Mouse (Mus musculus): ENCODE measurements around the gene Lrrc15.

The Lrrc15 gene

GRCm38 (mm10) chr16:30275558-30276340 is 7.3 kb downstream of the Lrrc15 start:
- no peak for DNase-seq (ENCODE audit: low read depth)

GRCm38 (mm10) chr16:30273065-30273464 is 10.0 kb downstream of the Lrrc15 start:
- no peak for DNase-seq (ENCODE audit: low read depth)

- DNase-seq (ENCODE audit: low read depth): no peak
Observed at GRCm38 (mm10) chr16:30271941-30272595, 11.0 kb downstream of the Lrrc15 start.

GRCm38 (mm10) chr16:30271223-30271761 is 11.8 kb downstream of the Lrrc15 start:
- no peak for DNase-seq (ENCODE audit: low read depth)

- no peak for DNase-seq (ENCODE audit: low read depth)
Observed at GRCm38 (mm10) chr16:30267359-30267758, 15.7 kb downstream of the Lrrc15 start, which contains the start of gene Cpn2. TSS of gene Cpn2 (minus strand) at chr16:30267499.

GRCm38 (mm10) chr16:30266561-30266960 is 16.5 kb downstream of the Lrrc15 start:
- no peak for DNase-seq (ENCODE audit: low read depth)

- no peak for DNase-seq (ENCODE audit: low read depth)
Observed at GRCm38 (mm10) chr16:30265611-30266010, 17.4 kb downstream of the Lrrc15 start.

- DNase-seq (ENCODE audit: low read depth): no peak
Observed at GRCm38 (mm10) chr16:30263156-30263555, 19.9 kb downstream of the Lrrc15 start.

- DNase-seq (ENCODE audit: low read depth): peak; percentile 81
Observed at GRCm38 (mm10) chr16:30262664-30263063, 20.4 kb downstream of the Lrrc15 start.

GRCm38 (mm10) chr16:30262157-30262556 is 20.9 kb downstream of the Lrrc15 start:
- no peak for DNase-seq (ENCODE audit: low read depth)

- no peak for DNase-seq (ENCODE audit: low read depth)
Observed at GRCm38 (mm10) chr16:30261341-30261740, 21.7 kb downstream of the Lrrc15 start.

- no peak for DNase-seq (ENCODE audit: low read depth)
Observed at GRCm38 (mm10) chr16:30260012-30260635, 22.9 kb downstream of the Lrrc15 start.

- DNase-seq (ENCODE audit: low read depth): no peak
Observed at GRCm38 (mm10) chr16:30259444-30259843, 23.6 kb downstream of the Lrrc15 start.

GRCm38 (mm10) chr16:30258441-30258840 is 24.6 kb downstream of the Lrrc15 start:
- no peak for DNase-seq (ENCODE audit: low read depth)

- DNase-seq (ENCODE audit: low read depth): no peak
Observed at GRCm38 (mm10) chr16:30257718-30258117, 25.3 kb downstream of the Lrrc15 start.

- no peak for DNase-seq (ENCODE audit: low read depth)
Observed at GRCm38 (mm10) chr16:30255061-30255460, 28.0 kb downstream of the Lrrc15 start.

- DNase-seq (ENCODE audit: low read depth): no peak
Observed at GRCm38 (mm10) chr16:30253900-30254299, 29.2 kb downstream of the Lrrc15 start.

GRCm38 (mm10) chr16:30253374-30253773 is 29.7 kb downstream of the Lrrc15 start:
- no peak for DNase-seq (ENCODE audit: low read depth)

GRCm38 (mm10) chr16:30252003-30252418 is 31.0 kb downstream of the Lrrc15 start:
- DNase-seq (ENCODE audit: low read depth): peak; percentile 91

- DNase-seq (ENCODE audit: low read depth): no peak
Observed at GRCm38 (mm10) chr16:30244037-30244700, 38.9 kb downstream of the Lrrc15 start.

- no peak for DNase-seq (ENCODE audit: low read depth)
Observed at GRCm38 (mm10) chr16:30241623-30242022, 41.4 kb downstream of the Lrrc15 start.

- no peak for DNase-seq (ENCODE audit: low read depth)
Observed at GRCm38 (mm10) chr16:30238791-30239190, 44.3 kb downstream of the Lrrc15 start.
